Comparison of ENCODE assay signal across 20 mouse cellular contexts in the genomic region with DNA sequence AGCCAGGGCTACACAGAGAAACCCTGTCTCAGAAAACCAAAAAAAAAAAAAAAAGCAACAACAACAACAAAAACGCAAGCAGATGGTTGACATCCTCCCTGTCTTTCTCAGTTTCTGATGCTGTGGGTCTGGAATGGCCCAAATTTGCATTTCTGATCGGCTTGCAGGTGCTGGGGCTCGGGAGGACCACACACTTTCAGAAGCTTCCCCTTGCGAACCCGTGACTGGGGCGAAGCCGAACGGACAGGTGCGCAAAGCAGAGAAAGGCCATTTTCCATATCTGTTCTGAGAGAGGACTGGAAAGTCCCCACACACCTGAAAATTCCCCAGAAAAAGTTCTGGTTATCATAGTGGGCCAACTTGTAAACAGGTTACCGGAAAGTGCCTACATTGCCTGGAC. TPM values are rescaled to one million over a fixed set of nuclear protein-coding genes. Genes with fewer than 3 reads are reported as not detected.
DNase-seq lines count a peak whose midpoint lies in the region; ATAC-seq and TF ChIP-seq lines count a peak whose summit lies in the region.
"Had no signal": no experiment of that assay in that cellular context is flagged by ENCODE, and none has a peak within 500 bp of the region (broad histone marks: within the 10 kb centered on the region; RNA-seq: fewer than 3 reads in every experiment).

No protein-coding gene starts in this region.

- H3K9ac ChIP-seq in ES-E14 (ENCODE audit: insufficient read depth, low read depth, low read length, poor library complexity, severe bottlenecking): 0 out of 2 replicates have a peak overlapping the region, but pooled peaks have one; percentile 24
- H3K9ac ChIP-seq: embryonic facial prominence, embryonic 13.5 days; forebrain, embryonic 12.5 days; forebrain, postnatal 0 days; heart, embryonic 12.5 days; hindbrain, embryonic 14.5 days had no signal

- no peaks in the 10 kb centered on the region for H3K36me3 ChIP-seq in ES-E14 (ENCODE audit: control insufficient read depth, insufficient read depth, low read length, poor library complexity, severe bottlenecking)
- H3K36me3 ChIP-seq: embryonic facial prominence, embryonic 13.5 days; forebrain, embryonic 12.5 days; heart, embryonic 12.5 days; hindbrain, embryonic 10.5 days had no signal

- H3K4me3 ChIP-seq in ES-E14 (ENCODE audit: insufficient read depth in 1 of 2, low read depth in 1 of 2, low read length in 2 of 2, poor library complexity in 1 of 2, severe bottlenecking in 1 of 2): no peak overlapping the region
- H3K4me3 ChIP-seq: embryonic facial prominence, embryonic 13.5 days; forebrain, embryonic 12.5 days; gastrocnemius, adult 2 months; heart, embryonic 12.5 days; hindbrain, embryonic 10.5 days had no signal

- peak; percentile 64 for ATAC-seq in CD4-positive, CD25-positive, alpha-beta regulatory T cell, adult 4 months
- ATAC-seq in inflammation-experienced regulatory T-cells, adult 6 months: peak; percentile 43
- ATAC-seq: forebrain, postnatal 0 days had no signal

- no peak for DNase-seq in ES-E14 (ENCODE audit: low read depth, low spot score)
- DNase-seq in cerebellum, postnatal 4 days (ENCODE audit: low spot score in 2 of 2): no peak
- no peak for DNase-seq in lung, postnatal 10 days
- no peak for DNase-seq in cerebellum, adult 11 months
- DNase-seq in urinary bladder, postnatal 36 days (ENCODE audit: low spot score in 2 of 2): no peak
- DNase-seq: adrenal gland, postnatal 10 days; cerebellum, adult 11-12 months; cerebellum, adult 9-10 months; cerebellum, postnatal 25 days; forebrain, postnatal 0 days; gastrocnemius, adult 2 months; gastrocnemius, postnatal 25 days; kidney, adult 11 months had no signal

- in situ Hi-C loops in ES-E14 (cut with MboI; ENCODE audit: low sequenced_read_pairs in 2 of 2, unreplicated experiment in 2 of 2): no loop called here

- H3K27ac ChIP-seq in ES-E14 (ENCODE audit: insufficient read depth, low read depth, low read length, poor library complexity, severe bottlenecking): peak overlapping the region; percentile 32; the same call in 1 of the 2 replicates
- H3K27ac ChIP-seq: embryonic facial prominence, embryonic 13.5 days; forebrain, embryonic 12.5 days; gastrocnemius, adult 2 months; hindbrain, embryonic 10.5 days; hindbrain, embryonic 14.5 days had no signal

- no peaks in the 10 kb centered on the region for H3K9me3 ChIP-seq in ES-E14 (ENCODE audit: control insufficient read depth, insufficient read depth, low read depth, low read length)
- H3K9me3 ChIP-seq: embryonic facial prominence, embryonic 13.5 days; forebrain, embryonic 12.5 days had no signal

- peaks cover 6 to 40% of the 10 kb centered on the region in 2 experiments for H3K4me1 ChIP-seq in ES-E14 (ENCODE audit: control insufficient read depth in 2 of 2, insufficient read depth in 2 of 2, low read length in 2 of 2, poor library complexity in 1 of 2)
- H3K4me1 ChIP-seq: embryonic facial prominence, embryonic 13.5 days; forebrain, embryonic 12.5 days; heart, embryonic 12.5 days had no signal

TF ChIP-seq in ES-E14, 5 proteins besides CTCF, POLR2A, EP300 and RAD21:
- no peak for TF ChIP-seq MAFK (IDR thresholded peaks at IDR 0.05; ENCODE audit: insufficient read depth, low read depth, low read length)
- peak; percentile 79 for TF ChIP-seq ZNF384 (IDR thresholded peaks at IDR 0.05; ENCODE audit: low read depth, low read length)

RNA-seq across cellular contexts. Expression of a gene that starts 13.2 kb away (rescaled TPM):
- polyA plus RNA-seq in CD4-positive, CD25-positive, alpha-beta regulatory T cell, adult 4 months (2017; shearing (Covaris generic)): 100 to 1,000 TPM; 484 to 510 TPM
- 75.3 and 82.0 TPM in 2 replicates for total RNA-seq in ES-E14 (2012; rRNA removed)
- 100 to 1,000 TPM; 255 to 344 (median 288) TPM for polyA plus RNA-seq in inflammation-experienced regulatory T-cells, adult 6 months (2017; shearing (Covaris generic))
